Mouse (Mus musculus) CH12.LX (cell line): Measurements from ENCODE around the gene Cysrt1. TPM values are rescaled to one million over a fixed set of nuclear protein-coding genes. Genes with fewer than 3 reads are reported as not detected.

Source experiments
- DNase-seq: peaks from one replicate; pipeline ENCODE4 v3.0.0-alpha.2; 2013; ENCODE audit errors: extremely low read depth
- H3K27ac ChIP-seq: 2 replicates; pipeline ENCODE4 v1.5.1; 2012; ENCODE audit warnings: low read depth, mild to moderate bottlenecking, control low read depth, moderate library complexity; ENCODE audit not compliant: insufficient read depth
- H3K27me3 ChIP-seq: replicated peaks from 2 replicates; pipeline ENCODE3; 2012; ENCODE audit warnings: inconsistent platforms
- H3K36me3 ChIP-seq, 2 experiments: replicated peaks in 1 of 2; 2 replicates each; pipeline versions ENCODE3 to v1.6.1; 2012; ENCODE audit warnings: inconsistent platforms in 1 of 2, low read length in 1 of 2, mild to moderate bottlenecking in 1 of 2, mixed read lengths in 1 of 2, moderate library complexity in 1 of 2; ENCODE audit not compliant: control insufficient read depth in 1 of 2, insufficient read depth in 1 of 2
- H3K4me1 ChIP-seq, 2 experiments: 2 replicates each; pipeline ENCODE4 v1.6.1; 2012; ENCODE audit warnings: inconsistent platforms in 1 of 2, moderate library complexity in 1 of 2; ENCODE audit not compliant: insufficient read depth in 2 of 2, control insufficient read depth in 1 of 2
- H3K4me2 ChIP-seq: 2 replicates; pipeline ENCODE4 v1.6.1; 2012; ENCODE audit warnings: low read depth, mild to moderate bottlenecking, control low read depth; ENCODE audit not compliant: poor library complexity, insufficient read depth, severe bottlenecking
- H3K4me3 ChIP-seq, 3 experiments: fragments of 150-350 bp in 1 of 3; sonication (generic) in 1 of 3; replicated peaks in 1 of 3; 2 replicates each; pipeline versions ENCODE3 to v1.5.1; 2011 to 2012; ENCODE audit warnings: low read depth in 2 of 3, low read length in 2 of 3, mild to moderate bottlenecking in 2 of 3, moderate library complexity in 2 of 3, control low read depth in 1 of 3, improper control_type of control experiment in 1 of 3, inconsistent platforms in 1 of 3, mixed read lengths in 1 of 3; ENCODE audit not compliant: poor library complexity in 1 of 3
- H3K79me2 ChIP-seq: replicated peaks from 2 replicates; pipeline ENCODE4 v1.6.1; 2012; ENCODE audit warnings: mild to moderate bottlenecking, moderate library complexity; ENCODE audit not compliant: control insufficient read depth, poor library complexity, insufficient read depth, severe bottlenecking; ENCODE audit errors: extremely low read depth
- H3K9ac ChIP-seq: 2 replicates; pipeline ENCODE4 v1.6.1; 2012; ENCODE audit warnings: low read depth, mild to moderate bottlenecking, control low read depth, moderate library complexity; ENCODE audit not compliant: insufficient read depth
- H3K9me3 ChIP-seq: replicated peaks from 2 replicates; pipeline ENCODE3; 2012; ENCODE audit warnings: low read length, inconsistent platforms, mixed read lengths
- CTCF ChIP-seq, 2 experiments: IDR thresholded peaks in 1 of 2; conservative IDR thresholded peaks in 1 of 2; 2 replicates each; pipeline ENCODE4 v1.5.1; 2011 to 2012; ENCODE audit warnings: low read depth in 2 of 2, low read length in 2 of 2, improper control_type of control experiment in 1 of 2, inconsistent platforms in 1 of 2, mild to moderate bottlenecking in 1 of 2, moderate library complexity in 1 of 2
- ETS1 ChIP-seq: conservative IDR thresholded peaks from 2 replicates; pipeline ENCODE4 v1.6.1; 2012; ENCODE audit warnings: low read depth, mild to moderate bottlenecking, inconsistent platforms, low read length, improper control_type of control experiment, moderate library complexity
- IRF4 ChIP-seq: IDR thresholded peaks from 2 replicates; pipeline ENCODE4 v1.6.1; 2014; ENCODE audit warnings: low read depth, mild to moderate bottlenecking, inconsistent platforms, low read length, improper control_type of control experiment
- JUND ChIP-seq: conservative IDR thresholded peaks from 2 replicates; pipeline ENCODE4 v1.6.1; 2011; ENCODE audit warnings: low read depth, low read length, improper control_type of control experiment
- MAFK ChIP-seq: IDR thresholded peaks from 2 replicates; pipeline ENCODE4 v1.6.1; 2011; ENCODE audit warnings: low read length, improper control_type of control experiment; ENCODE audit not compliant: insufficient replicate concordance
- MXI1 ChIP-seq: IDR thresholded peaks from 2 replicates; pipeline ENCODE4 v1.6.1; 2011; ENCODE audit warnings: mild to moderate bottlenecking, low read depth, low read length, improper control_type of control experiment
- PAX5 ChIP-seq: IDR thresholded peaks from 2 replicates; pipeline ENCODE4 v1.6.1; 2012; ENCODE audit warnings: low read length, inconsistent platforms, mixed read lengths
- POLR2A ChIP-seq: IDR thresholded peaks from 2 replicates; pipeline ENCODE4 v1.6.1; 2011; ENCODE audit warnings: low read depth, mild to moderate bottlenecking, improper control_type of control experiment, low read length
- RAD21 ChIP-seq: IDR thresholded peaks from 2 replicates; pipeline ENCODE4 v1.6.1; 2011; ENCODE audit warnings: low read depth, mild to moderate bottlenecking, low read length, improper control_type of control experiment, moderate library complexity
- RCOR1 ChIP-seq: conservative IDR thresholded peaks from 2 replicates; pipeline ENCODE4 v1.6.1; 2012; ENCODE audit warnings: low read depth, mild to moderate bottlenecking, inconsistent platforms, low read length, improper control_type of control experiment
- SMC3 ChIP-seq: IDR thresholded peaks from 2 replicates; pipeline ENCODE4 v1.6.1; 2011; ENCODE audit warnings: low read depth, low read length, improper control_type of control experiment
- TBP ChIP-seq: conservative IDR thresholded peaks from 2 replicates; pipeline ENCODE4 v1.6.1; 2011; ENCODE audit warnings: low read depth, low read length, improper control_type of control experiment
- TCF12 ChIP-seq: IDR thresholded peaks from 2 replicates; pipeline ENCODE4 v1.6.1; 2014; ENCODE audit warnings: low read depth, mild to moderate bottlenecking, inconsistent platforms, low read length, improper control_type of control experiment
- ZC3H11A ChIP-seq: IDR thresholded peaks from 2 replicates; pipeline ENCODE4 v1.6.1; 2012; ENCODE audit warnings: low read depth, mild to moderate bottlenecking, inconsistent platforms, low read length, improper control_type of control experiment
- ZKSCAN1 ChIP-seq: IDR thresholded peaks from 2 replicates; pipeline ENCODE4 v1.6.1; 2012; ENCODE audit warnings: low read depth, inconsistent platforms, low read length, improper control_type of control experiment, borderline replicate concordance
- ZMIZ1 ChIP-seq: IDR thresholded peaks from 2 replicates; pipeline ENCODE4 v1.6.1; 2012; ENCODE audit warnings: low read depth, mild to moderate bottlenecking, inconsistent platforms, low read length, improper control_type of control experiment
- ZNF384 ChIP-seq: IDR thresholded peaks from 2 replicates; pipeline ENCODE4 v1.6.1; 2012; ENCODE audit warnings: low read depth, low read length, improper control_type of control experiment, inconsistent platforms
- dilution Hi-C: fragments of 300-500 bp; cut with MboI; formaldehyde crosslinking; loops from 2 replicates; pipeline ENCODE4 v1.14.3; 2020; ENCODE audit warnings: low sequenced_read_pairs; ENCODE audit not compliant: extremely low pct_unique_long_range_greater_than_20kb, extremely low pct_ligation_motif_present
- in situ Hi-C: fragments of 300-500 bp; cut with MboI; formaldehyde crosslinking; loops from 3 replicates; pipeline ENCODE4 v1.14.3; 2019; ENCODE audit warnings: low sequenced_read_pairs, low pct_ligation_motif_present, low pct_unique_long_range_greater_than_20kb, mixed read lengths
- polyA plus RNA-seq: library from polyadenylated mRNA; unstranded; fragments of >175 nt; gene quantifications from 2 replicates; pipeline ENCODE4 v1.2.1, GENCODE M21; 2012; ENCODE audit warnings: low read depth; ENCODE audit not compliant: insufficient read length
- total RNA-seq, 2 experiments: library from RNA; depleted of rRNA; stranded (reverse); fragments of 300-350 nt in 1 of 2; fragments of >200 nt in 1 of 2; gene quantifications; 2 replicates each; pipeline ENCODE4 v1.2.3; 2012 to 2014

Cysrt1 gene
- total and polyA plus RNA-seq, 3 experiments, result not detected

GRCm38 (mm10) chr2:25285551-25285950, 43.3 kb upstream of the Cysrt1 start:
- Histone ChIP-seq H3K4me2 (no peak overlapping the region), H3K36me3 (peaks cover 40 to 61% of the 10 kb centered on the region in 2 experiments), H3K4me1 (peaks cover 0 to 2% of the 10 kb centered on the region in 2 experiments; a peak in 1 of 4 replicates), H3K27me3 (peaks cover 1% of the 10 kb centered on the region), H3K79me2 (no peaks in the 10 kb centered on the region), H3K9ac (no peak overlapping the region), H3K27ac (no peak overlapping the region), H3K4me3 (no peak overlapping the region), H3K9me3 (no peaks in the 10 kb centered on the region)
- dilution Hi-C loops (no loop called here), in situ Hi-C loops (no loop called here)
- no peak for TF ChIP-seq ZNF384
- no peak for DNase-seq

- in situ Hi-C loops, result loop anchor here (10.0 kb wide), 1 partner anchor 56 kb away; the partner anchor contains the start of gene Man1b1
- no peak overlapping the region for H3K4me3 ChIP-seq
- no peaks in the 10 kb centered on the region for H3K9me3 ChIP-seq
- dilution Hi-C loops, result no loop called here
- H3K4me1 ChIP-seq, result no peaks in the 10 kb centered on the region
- peak; percentile 75 for TF ChIP-seq SMC3
- no peak for TF ChIP-seq JUND
- peak; percentile 71 for TF ChIP-seq RAD21
- no peak for TF ChIP-seq MAFK
- TF ChIP-seq MXI1, result no peak
- no peak for TF ChIP-seq IRF4
- no peak for TF ChIP-seq PAX5
- TF ChIP-seq ZC3H11A, result no peak
- no peak for TF ChIP-seq POLR2A
- TF ChIP-seq TCF12, result no peak
- TF ChIP-seq ZMIZ1, result no peak
- no peak for TF ChIP-seq ETS1
- peak; percentile 80 to 99 for TF ChIP-seq CTCF (conservative IDR thresholded peaks at IDR 0.05 in 1 of 2, IDR thresholded peaks at IDR 0.05 in 1 of 2; ENCODE audit: low read depth in 2 of 2, low read length in 2 of 2)
- no peak for TF ChIP-seq ZKSCAN1
- TF ChIP-seq RCOR1, result no peak
- no peak for TF ChIP-seq TBP
- H3K27ac ChIP-seq, result no peak overlapping the region
- H3K36me3 ChIP-seq, result peaks cover 72 to 91% of the 10 kb centered on the region in 2 experiments
- H3K27me3 ChIP-seq, result no peaks in the 10 kb centered on the region
- no peak overlapping the region for H3K4me2 ChIP-seq
- 0 out of 2 replicates have a peak, but pooled peaks cover 3% of the 10 kb centered on the region for H3K79me2 ChIP-seq
- DNase-seq, result peak; percentile 88
- H3K9ac ChIP-seq, result no peak overlapping the region
Observed at GRCm38 (mm10) chr2:25278928-25279882, 37.0 kb upstream of the Cysrt1 start.
